In the genomic region with DNA sequence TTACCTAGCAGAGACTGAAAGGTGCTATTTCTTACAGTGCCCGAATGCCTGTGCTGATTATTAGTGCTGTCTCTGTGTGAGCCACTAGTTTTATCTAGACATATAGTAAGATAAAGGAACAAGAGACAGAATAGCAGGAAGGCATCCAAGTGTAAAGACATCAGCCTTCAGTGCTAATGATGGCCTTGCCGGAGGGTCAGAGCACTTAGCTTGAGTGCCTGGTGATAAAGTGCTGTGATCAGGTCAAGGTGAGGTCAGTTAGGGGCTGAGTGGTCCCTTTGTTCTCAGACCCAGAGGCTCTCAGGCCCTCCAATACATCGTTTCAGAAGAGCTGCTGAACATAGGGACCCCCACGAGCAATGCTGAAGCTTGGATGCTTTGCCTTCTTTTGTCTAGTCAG, we compare ENCODE assay signal across 12 mouse cellular contexts.
DNase-seq lines count a peak whose midpoint lies in the region; ATAC-seq and TF ChIP-seq lines count a peak whose summit lies in the region.
"Had no signal": no experiment of that assay in that cellular context is flagged by ENCODE, and none has a peak within 500 bp of the region (broad histone marks: within the 10 kb centered on the region; RNA-seq: fewer than 3 reads in every experiment).

No protein-coding gene starts in this region.

- TF ChIP-seq CTCF in thymus, adult 2 months (IDR thresholded peaks at IDR 0.05; ENCODE audit: borderline replicate concordance, control insufficient read depth, extremely low read depth, insufficient read depth, low read length, poor library complexity) = no peak
- no peak for TF ChIP-seq CTCF in liver, postnatal 0 days (IDR thresholded peaks at IDR 0.05; ENCODE audit: low read depth)

- H3K27ac ChIP-seq in midbrain, embryonic 10.5 days (replicated peaks) = peak overlapping the region; percentile 46; the same call in 1 of the 2 replicates
- no peak overlapping the region; the same call in 1 of the 2 replicates for H3K27ac ChIP-seq in midbrain, embryonic 14.5 days (replicated peaks; ENCODE audit: low read depth, low read length)
- no peak overlapping the region for H3K27ac ChIP-seq in embryonic facial prominence, embryonic 12.5 days
- H3K27ac ChIP-seq in thymus, adult 2 months (ENCODE audit: control insufficient read depth, insufficient read depth, low read length) = no peak overlapping the region
- no peak overlapping the region for H3K27ac ChIP-seq in liver, postnatal 0 days (ENCODE audit: low read depth)

- TF ChIP-seq EP300 in liver, postnatal 0 days (IDR thresholded peaks at IDR 0.05; ENCODE audit: low read depth) = no peak

- H3K4me1 ChIP-seq in midbrain, embryonic 10.5 days = peaks cover 12% of the 10 kb centered on the region
- 0 out of 2 replicates have a peak, but pooled peaks cover 7% of the 10 kb centered on the region for H3K4me1 ChIP-seq in midbrain, embryonic 14.5 days (ENCODE audit: control insufficient read depth, insufficient read depth, low read length)
- H3K4me1 ChIP-seq in embryonic facial prominence, embryonic 12.5 days = peaks cover 6% of the 10 kb centered on the region; the same call in 1 of the 2 replicates
- H3K4me1 ChIP-seq in thymus, adult 2 months (replicated peaks; ENCODE audit: control insufficient read depth, insufficient read depth, low read length) = no peaks in the 10 kb centered on the region
- no peaks in the 10 kb centered on the region for H3K4me1 ChIP-seq in liver, postnatal 0 days (ENCODE audit: insufficient read depth)

- peak; percentile 23 for DNase-seq in midbrain, embryonic 10.5 days (ENCODE audit: low spot score)
- no peak for DNase-seq in midbrain, embryonic 14.5 days
- DNase-seq in thymus, adult 2 months = no peak
- DNase-seq in liver, postnatal 0 days = no peak
- DNase-seq: cerebellum, postnatal 36 days; heart, postnatal 14 days; kidney, postnatal 36 days; left cerebral cortex, postnatal 4 days; lung, adult 2 months had no signal

- H3K36me3 ChIP-seq in midbrain, embryonic 10.5 days = no peaks in the 10 kb centered on the region; the same call in 1 of the 2 replicates
- no peaks in the 10 kb centered on the region for H3K36me3 ChIP-seq in midbrain, embryonic 14.5 days (ENCODE audit: control insufficient read depth, insufficient read depth, low read length)
- no peaks in the 10 kb centered on the region for H3K36me3 ChIP-seq in embryonic facial prominence, embryonic 12.5 days
- H3K36me3 ChIP-seq in thymus, adult 2 months (ENCODE audit: control insufficient read depth, insufficient read depth, low read length) = no peaks in the 10 kb centered on the region
- no peaks in the 10 kb centered on the region for H3K36me3 ChIP-seq in liver, postnatal 0 days (replicated peaks; ENCODE audit: insufficient read depth, low read length)

- no peak for TF ChIP-seq POLR2A in thymus, adult 2 months (IDR thresholded peaks at IDR 0.05; ENCODE audit: control insufficient read depth, extremely low read depth, insufficient read depth, low read length, poor library complexity)

- no peak overlapping the region for H3K4me2 ChIP-seq in midbrain, embryonic 14.5 days (ENCODE audit: low read length)
- H3K4me2 ChIP-seq in embryonic facial prominence, embryonic 12.5 days (replicated peaks) = no peak overlapping the region
- no peak overlapping the region for H3K4me2 ChIP-seq in liver, postnatal 0 days (ENCODE audit: low read depth, low read length)

- no peaks in the 10 kb centered on the region for H3K9me3 ChIP-seq in midbrain, embryonic 10.5 days (replicated peaks)
- H3K9me3 ChIP-seq in midbrain, embryonic 14.5 days (ENCODE audit: control insufficient read depth, low read length) = no peaks in the 10 kb centered on the region
- H3K9me3 ChIP-seq in embryonic facial prominence, embryonic 12.5 days = no peaks in the 10 kb centered on the region
- H3K9me3 ChIP-seq in liver, postnatal 0 days (ENCODE audit: low read length) = no peaks in the 10 kb centered on the region

- H3K27me3 ChIP-seq in midbrain, embryonic 10.5 days (ENCODE audit: low read depth, poor library complexity, severe bottlenecking) = no peaks in the 10 kb centered on the region
- H3K27me3 ChIP-seq in midbrain, embryonic 14.5 days (ENCODE audit: control insufficient read depth, insufficient read depth, low read length) = no peaks in the 10 kb centered on the region
- no peaks in the 10 kb centered on the region for H3K27me3 ChIP-seq in embryonic facial prominence, embryonic 12.5 days
- H3K27me3 ChIP-seq in thymus, adult 2 months (ENCODE audit: control insufficient read depth, insufficient read depth, low read length) = no peaks in the 10 kb centered on the region
- no peaks in the 10 kb centered on the region for H3K27me3 ChIP-seq in liver, postnatal 0 days (ENCODE audit: insufficient read depth, low read length)

- no peak overlapping the region for H3K4me3 ChIP-seq in midbrain, embryonic 10.5 days
- H3K4me3 ChIP-seq in midbrain, embryonic 14.5 days (replicated peaks; ENCODE audit: low read depth, low read length) = no peak overlapping the region
- H3K4me3 ChIP-seq in embryonic facial prominence, embryonic 12.5 days = no peak overlapping the region
- H3K4me3 ChIP-seq in thymus, adult 2 months (ENCODE audit: control insufficient read depth, insufficient read depth, low read length) = no peak overlapping the region
- H3K4me3 ChIP-seq in liver, postnatal 0 days (ENCODE audit: low read depth, low read length) = no peak overlapping the region

- H3K9ac ChIP-seq in midbrain, embryonic 14.5 days (replicated peaks; ENCODE audit: low read length) = no peak overlapping the region
- H3K9ac ChIP-seq in embryonic facial prominence, embryonic 12.5 days = no peak overlapping the region
- no peak overlapping the region for H3K9ac ChIP-seq in liver, postnatal 0 days (replicated peaks)

- whole genome bisulfite sequencing in midbrain, embryonic 10.5 days = 26% methylated on average over 4 of the region's 4 CpGs
- 15% methylated on average over 4 of the region's 4 CpGs for WGBS in midbrain, embryonic 14.5 days
- 27% methylated on average over 4 of the region's 4 CpGs for WGBS in embryonic facial prominence, embryonic 12.5 days
- 94% methylated on average over 4 of the region's 4 CpGs for WGBS in thymus, adult 2 months
- WGBS in liver, postnatal 0 days (ENCODE audit: insufficient replicate concordance) = 46% methylated on average over 4 of the region's 4 CpGs

- no peak for ATAC-seq in midbrain, embryonic 14.5 days (ENCODE audit: low FRiP score, low TSS enrichment)
- peak; percentile 64; the same call in 1 of the 2 replicates for ATAC-seq in embryonic facial prominence, embryonic 12.5 days (ENCODE audit: insufficient number of reproducible peaks, insufficient read depth, low FRiP score, low TSS enrichment)
- ATAC-seq in megakaryocyte-erythroid progenitor cell, adult 5-6 weeks (replicated peaks; ENCODE audit: low FRiP score, low TSS enrichment, poor library complexity, severe bottlenecking) = peak; percentile 76
- no peak for ATAC-seq in liver, postnatal 0 days
- ATAC-seq in CD4-positive, CD25-positive, alpha-beta regulatory T cell, adult 4 months = no peak

Comparison
In these comparisons a context has a peak if more than half of its experiments do, and no peak if none do; other contexts are left out.
1. ATAC-seq: peak in embryonic facial prominence, embryonic 12.5 days (single experiment) and megakaryocyte-erythroid progenitor cell, adult 5-6 weeks (single experiment); none in midbrain, embryonic 14.5 days (single experiment), liver, postnatal 0 days (single experiment) and CD4-positive, CD25-positive, alpha-beta regulatory T cell, adult 4 months (single experiment).